Mouse (Mus musculus): ENCODE data around the gene Helt. TPM values are rescaled to one million over a fixed set of nuclear protein-coding genes. Genes with fewer than 3 reads are reported as not detected.

The Helt gene
- polyA plus RNA-seq, 1 experiment from 2014 or later = 2.7 TPM

DNA sequence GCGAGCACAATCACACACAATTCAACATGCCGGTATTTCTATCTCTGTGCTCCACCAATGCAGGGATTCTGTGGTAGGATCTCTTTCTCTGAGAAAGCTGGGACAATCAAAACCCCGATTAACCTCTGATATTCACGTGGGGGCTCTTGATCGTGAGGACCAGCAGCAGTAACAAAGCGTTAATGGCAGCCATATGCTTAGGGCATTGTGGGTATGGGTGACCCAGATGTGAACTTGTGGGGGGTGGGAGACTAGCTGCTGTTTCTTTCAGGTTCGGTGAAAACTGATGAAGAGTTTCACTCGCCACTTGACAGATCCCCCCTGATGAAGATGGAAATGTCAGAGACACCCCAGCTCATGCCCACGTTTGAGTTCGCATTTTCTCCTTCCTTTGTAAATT lies 42.9 kb downstream of the Helt start:
- peak overlapping the region; percentile 20; the same call in 1 of the 2 replicates for H3K27ac ChIP-seq

DNA sequence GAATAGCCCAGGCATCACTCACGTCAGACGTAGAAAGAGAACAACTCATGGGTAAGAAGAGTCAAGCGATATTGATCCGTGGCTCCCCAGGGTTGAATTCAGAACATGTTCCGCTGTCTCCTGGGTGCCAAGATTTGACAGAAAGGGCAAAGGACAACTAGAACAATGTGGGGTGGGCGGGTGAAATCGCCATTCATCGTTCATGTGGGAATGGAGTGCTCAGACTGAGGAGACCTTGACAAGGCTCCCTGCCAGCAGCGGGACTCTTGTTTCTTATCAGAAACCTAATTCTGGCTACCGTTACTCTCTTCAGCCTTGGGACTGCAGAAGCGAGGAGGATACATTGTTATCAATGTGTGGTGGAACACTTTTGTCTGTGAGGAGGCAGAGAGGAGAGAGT lies 48.1 kb downstream of the Helt start:
- no peaks in the 10 kb centered on the region for H3K36me3 ChIP-seq (replicated peaks)
- H3K4me1 ChIP-seq = peaks cover 23% of the 10 kb centered on the region
- peaks cover 69% of the 10 kb centered on the region for H3K27me3 ChIP-seq (ENCODE audit: poor library complexity, severe bottlenecking)
- no peak for DNase-seq (ENCODE audit: extremely low spot score, low spot score)
- H3K9me3 ChIP-seq = no peaks in the 10 kb centered on the region
- H3K4me3 ChIP-seq = no peak overlapping the region
- 42% methylated on average over 11 of the region's 11 CpGs for WGBS
- H3K27ac ChIP-seq = no peak overlapping the region

More for the DNA sequence above, 42.9 kb downstream of the Helt start:
- Histone ChIP-seq H3K36me3 (replicated peaks) (no peaks in the 10 kb centered on the region), H3K27me3 (ENCODE audit: poor library complexity, severe bottlenecking) (peaks cover 34% of the 10 kb centered on the region), H3K9me3 (no peaks in the 10 kb centered on the region), H3K4me3 (peak overlapping the region; percentile 1; the same call in 1 of the 2 replicates), H3K4me1 (peaks cover 23% of the 10 kb centered on the region)
- WGBS = 55% methylated on average over 10 of the region's 10 CpGs
- no peak for DNase-seq (ENCODE audit: extremely low spot score, low spot score)

DNA sequence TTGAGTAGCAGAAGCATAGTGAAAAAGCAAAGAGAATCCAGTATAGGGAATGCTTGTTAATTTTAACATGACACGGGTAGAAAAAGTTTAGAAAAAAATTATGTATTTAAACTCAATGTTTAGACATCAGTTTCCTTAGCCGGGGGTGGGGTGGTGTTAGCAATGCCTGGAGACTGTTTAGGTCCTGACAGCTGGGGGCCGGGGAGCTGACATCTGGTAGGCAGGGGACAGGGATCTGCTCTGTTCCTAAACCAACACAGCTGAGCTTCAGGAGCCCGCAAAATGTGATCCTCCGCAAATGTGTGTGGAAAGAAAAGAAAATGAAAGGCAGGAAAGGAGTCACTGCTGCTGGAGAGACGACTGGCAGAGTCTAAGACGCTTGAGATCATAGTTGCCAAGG lies 51.5 kb downstream of the Helt start:
- H3K27me3 ChIP-seq (ENCODE audit: poor library complexity, severe bottlenecking) = peaks cover 61% of the 10 kb centered on the region

More for the DNA sequence above, 51.5 kb downstream of the Helt start:
- Histone ChIP-seq H3K4me1 (peaks cover 16% of the 10 kb centered on the region), H3K4me3 (no peak overlapping the region), H3K9me3 (no peaks in the 10 kb centered on the region), H3K36me3 (replicated peaks) (no peaks in the 10 kb centered on the region), H3K27ac (no peak overlapping the region)
- DNase-seq (ENCODE audit: extremely low spot score, low spot score) = no peak
- WGBS = 54% methylated on average over 7 of the region's 7 CpGs

Other genes with a start within 250 kb of the Helt start
- 18.1 and 19.4 TPM in 2 replicates for gene Cfap97, start 142.9 kb downstream of the Helt start, polyA plus RNA-seq (2016; fragmentation: Nextera tagmentation; extraction: Ambion mirVana)
- 2.6 and 2.7 TPM in 2 replicates for gene Snx25, start 142.5 kb downstream of the Helt start, polyA plus RNA-seq (2016; fragmentation: Nextera tagmentation; extraction: Ambion mirVana)
- 492 and 499 TPM in 2 replicates for gene Slc25a4, start 83.4 kb downstream of the Helt start, polyA plus RNA-seq (2016; fragmentation: Nextera tagmentation; extraction: Ambion mirVana)
- 6.5 and 6.9 TPM in 2 replicates for gene Acsl1, start 176.4 kb upstream of the Helt start, polyA plus RNA-seq (2016; fragmentation: Nextera tagmentation; extraction: Ambion mirVana)

Measured in forebrain, embryonic 10.5 days (tissue).